Mouse (Mus musculus) embryonic facial prominence, embryonic 14.5 days (tissue): ENCODE results near the gene Ppp1r13b. TPM values are rescaled to one million over a fixed set of nuclear protein-coding genes. Genes with fewer than 3 reads are reported as not detected.
A peak's percentile ranks its signal among the peaks of the same experiment; 100 is the strongest.

ENCODE experiments used
- ATAC-seq: fragments of 200-750 bp; cut with Nextera tagmentation; 2 replicates; pipeline ENCODE4 v1.8.0; 2017; ENCODE audit warnings: low read depth, moderate number of reproducible peaks, moderate TSS enrichment
- DNase-seq: peaks from one replicate; pipeline ENCODE4 v3.0.0-alpha.2; 2015; ENCODE audit warnings: low spot score
- H3K27ac ChIP-seq: fragments of 300-500 bp; sonication (generic); replicated peaks from 2 replicates; pipeline ENCODE4 v1.5.1; 2014; ENCODE audit warnings: low read depth, mild to moderate bottlenecking, low read length, moderate library complexity
- H3K27me3 ChIP-seq: fragments of 300-500 bp; sonication (generic); replicated peaks from 2 replicates; pipeline ENCODE4 v1.6.1; 2014; ENCODE audit warnings: low read length; ENCODE audit not compliant: control insufficient read depth, insufficient read depth
- H3K36me3 ChIP-seq: fragments of 300-500 bp; sonication (generic); 2 replicates; pipeline ENCODE4 v1.6.1; 2014; ENCODE audit warnings: low read length, mixed read lengths; ENCODE audit not compliant: control insufficient read depth, insufficient read depth
- H3K4me1 ChIP-seq: fragments of 300-500 bp; sonication (generic); 2 replicates; pipeline ENCODE4 v1.6.1; 2014; ENCODE audit warnings: antibody characterized with exemption, low read length; ENCODE audit not compliant: control insufficient read depth, insufficient read depth
- H3K4me2 ChIP-seq: fragments of 300-500 bp; sonication (generic); 2 replicates; pipeline ENCODE4 v1.6.1; 2014; ENCODE audit warnings: low read depth, mild to moderate bottlenecking, low read length, moderate library complexity, mixed read lengths
- H3K4me3 ChIP-seq: fragments of 300-500 bp; sonication (generic); 2 replicates; pipeline ENCODE4 v1.5.1; 2014; ENCODE audit warnings: low read depth, mild to moderate bottlenecking, low read length
- H3K9ac ChIP-seq: fragments of 300-500 bp; sonication (generic); 2 replicates; pipeline ENCODE4 v1.6.1; 2014; ENCODE audit warnings: low read depth, mild to moderate bottlenecking, low read length, moderate library complexity, mixed read lengths
- H3K9me3 ChIP-seq: fragments of 300-500 bp; sonication (generic); 2 replicates; pipeline ENCODE4 v1.6.1; 2016; ENCODE audit warnings: low read length; ENCODE audit not compliant: control insufficient read depth
- WGBS: fragments of 180-500 bp; shearing (Covaris S2); extraction: QIAGEN DNeasy Blood & Tissue Kit; methylation state at CpG from one replicate; pipeline ENCODE4 v1.1.7; 2014; 5-methylcytosine and 5-hydroxymethylcytosine counted together
- polyA plus RNA-seq: library from polyadenylated mRNA; unstranded; fragments of >200 nt; fragmentation: Nextera tagmentation; extraction: Ambion mirVana; gene quantifications from 2 replicates; pipeline ENCODE4 v1.2.1, GENCODE M21; 2014

Gene Ppp1r13b
- polyA plus RNA-seq, 1 experiment from 2014 or later = 15.3 TPM

DNA sequence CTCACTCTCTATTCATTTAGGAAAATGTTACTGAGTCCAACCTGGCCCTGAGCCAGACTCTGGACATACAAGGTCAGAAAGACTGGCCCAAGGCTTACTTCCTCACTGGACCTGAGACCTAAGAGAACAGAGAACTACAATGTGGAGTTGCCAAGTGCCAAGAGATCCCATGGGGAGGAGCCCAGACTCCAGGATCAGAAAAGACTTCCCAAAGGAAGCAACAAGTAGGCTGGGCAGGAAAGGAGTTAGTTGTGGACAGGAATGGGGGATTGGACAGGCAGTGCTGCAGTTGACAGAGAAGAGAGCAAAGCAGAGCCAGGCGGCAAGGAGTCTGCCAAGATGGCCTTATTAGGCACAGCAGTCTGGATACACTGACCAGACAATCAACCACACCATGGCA is 13.8 kb downstream of the Ppp1r13b start:
- 36% methylated on average over 1 of the region's 1 CpGs for WGBS
- ATAC-seq (no peak), DNase-seq (peak; percentile 44)
- H3K4me3 ChIP-seq = no peak overlapping the region
- H3K9me3 ChIP-seq = no peaks in the 10 kb centered on the region
- no peak overlapping the region for H3K9ac ChIP-seq
- H3K27me3 ChIP-seq = no peaks in the 10 kb centered on the region
- H3K4me1 ChIP-seq = 0 out of 2 replicates have a peak, but pooled peaks cover 3% of the 10 kb centered on the region
- H3K36me3 ChIP-seq = no peaks in the 10 kb centered on the region
- 0 out of 2 replicates have a peak overlapping the region, but pooled peaks have one; percentile 21 for H3K27ac ChIP-seq
- H3K4me2 ChIP-seq = no peak overlapping the region

DNA sequence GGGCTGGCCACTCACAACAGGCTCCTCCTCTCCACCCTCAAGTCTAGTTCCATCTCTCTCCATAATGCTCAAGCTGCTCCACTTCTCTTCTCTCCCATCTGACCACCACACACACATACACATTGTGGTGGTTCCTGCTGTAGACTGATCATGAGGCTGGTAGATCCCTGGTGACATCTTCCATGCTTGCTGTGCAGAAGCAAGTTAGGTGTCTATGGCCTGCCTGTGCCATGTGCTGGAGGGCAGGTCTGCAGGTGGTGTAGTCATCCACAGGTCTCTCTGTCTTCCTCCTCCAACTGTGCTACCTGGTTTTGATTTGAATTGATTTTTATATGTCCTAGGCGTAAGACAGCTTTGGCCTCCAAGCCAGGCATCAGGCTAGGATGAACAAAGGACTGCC is 14.9 kb downstream of the Ppp1r13b start:
- Histone ChIP-seq H3K4me2 (no peak overlapping the region), H3K27me3 (no peaks in the 10 kb centered on the region), H3K4me3 (no peak overlapping the region), H3K36me3 (no peaks in the 10 kb centered on the region), H3K4me1 (0 out of 2 replicates have a peak, but pooled peaks cover under 1% of the 10 kb centered on the region), H3K9ac (no peak overlapping the region), H3K27ac (no peak overlapping the region), H3K9me3 (no peaks in the 10 kb centered on the region)
- no peak for ATAC-seq
- WGBS = 83% methylated on average over 1 of the region's 1 CpGs
- DNase-seq = no peak

DNA sequence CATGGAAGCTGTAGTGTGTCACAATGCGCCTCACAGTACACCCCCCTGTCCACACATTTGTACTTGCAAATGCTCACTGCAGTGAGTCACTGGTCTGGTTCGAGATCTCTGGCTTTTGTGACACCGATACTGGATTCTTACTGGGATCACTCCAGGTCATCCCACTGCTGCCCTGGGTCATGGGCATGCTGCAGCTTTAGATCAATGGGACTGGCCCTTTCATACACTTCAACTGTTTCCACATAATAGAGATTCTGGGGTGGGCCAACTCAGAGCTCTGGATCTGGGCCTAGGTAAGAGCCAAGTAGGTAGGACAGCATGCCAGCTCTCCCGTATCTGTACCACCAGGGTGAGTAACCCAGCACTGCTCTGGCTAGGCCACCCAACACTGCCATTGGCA is 16.1 kb downstream of the Ppp1r13b start:
- no peak overlapping the region for H3K27ac ChIP-seq
- 90% methylated on average over 4 of the region's 4 CpGs for WGBS
- no peak overlapping the region for H3K4me2 ChIP-seq
- no peaks in the 10 kb centered on the region for H3K9me3 ChIP-seq
- DNase-seq (no peak), ATAC-seq (no peak)
- no peak overlapping the region for H3K4me3 ChIP-seq
- H3K4me1 ChIP-seq = no peaks in the 10 kb centered on the region
- H3K9ac ChIP-seq = no peak overlapping the region
- no peaks in the 10 kb centered on the region for H3K36me3 ChIP-seq
- H3K27me3 ChIP-seq = no peaks in the 10 kb centered on the region

DNA sequence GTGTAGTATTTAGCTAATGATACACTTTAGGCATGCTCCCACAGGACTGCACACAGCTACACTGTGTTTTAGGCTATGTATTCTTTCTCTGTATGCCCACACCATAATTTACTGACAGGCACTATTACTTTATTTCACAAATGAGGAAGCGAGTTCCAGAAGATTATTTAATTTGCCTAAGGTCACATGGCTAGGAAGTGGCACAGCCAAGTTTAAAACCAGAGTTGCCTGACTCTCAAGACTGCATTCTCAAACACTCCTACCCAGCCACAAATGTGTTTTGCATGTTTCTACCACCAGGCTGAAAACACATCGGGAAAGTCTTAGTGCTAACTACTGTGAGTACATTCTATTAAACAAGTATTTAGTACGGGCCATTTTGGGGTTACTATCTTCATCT is 18.7 kb downstream of the Ppp1r13b start:
- ATAC-seq (no peak), DNase-seq (no peak)
- Histone ChIP-seq H3K4me1 (no peaks in the 10 kb centered on the region), H3K36me3 (no peaks in the 10 kb centered on the region), H3K4me2 (no peak overlapping the region), H3K27ac (no peak overlapping the region), H3K9me3 (no peaks in the 10 kb centered on the region), H3K27me3 (no peaks in the 10 kb centered on the region), H3K9ac (no peak overlapping the region), H3K4me3 (no peak overlapping the region)
- 77% methylated on average over 3 of the region's 3 CpGs for WGBS

GRCm38 (mm10) chr12:111888303-111888864 is 19.5 kb downstream of the Ppp1r13b start:
- Histone ChIP-seq H3K36me3 (no peaks in the 10 kb centered on the region), H3K4me3 (no peak overlapping the region), H3K9me3 (no peaks in the 10 kb centered on the region), H3K4me2 (no peak overlapping the region), H3K27me3 (no peaks in the 10 kb centered on the region), H3K27ac (no peak overlapping the region), H3K9ac (no peak overlapping the region), H3K4me1 (no peaks in the 10 kb centered on the region)
- WGBS = 93% methylated on average over 4 of the region's 4 CpGs
- ATAC-seq (no peak), DNase-seq (no peak)

DNA sequence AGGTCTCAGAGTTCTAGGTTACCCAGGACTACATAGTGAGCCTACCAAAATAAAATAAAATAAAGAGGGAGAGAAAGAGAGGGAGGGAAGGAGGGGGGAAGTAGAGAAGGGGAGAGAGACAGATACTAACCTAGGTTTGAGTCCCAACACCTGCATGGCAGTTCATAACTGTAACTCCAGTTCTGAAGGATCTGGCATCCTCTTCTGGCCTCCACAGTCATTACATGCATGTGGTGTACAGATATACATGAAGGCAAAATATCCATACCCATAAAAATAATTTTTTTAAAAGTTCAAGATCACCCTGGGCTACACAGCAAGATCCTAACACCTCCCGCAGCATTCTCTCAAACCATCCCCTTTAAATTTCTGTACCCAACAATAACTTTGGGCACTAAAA is 20.9 kb downstream of the Ppp1r13b start:
- Histone ChIP-seq H3K36me3 (no peaks in the 10 kb centered on the region), H3K4me1 (no peaks in the 10 kb centered on the region), H3K9me3 (no peaks in the 10 kb centered on the region), H3K9ac (no peak overlapping the region), H3K27ac (no peak overlapping the region), H3K27me3 (no peaks in the 10 kb centered on the region), H3K4me2 (no peak overlapping the region), H3K4me3 (no peak overlapping the region)
- 100% methylated on average over 1 of the region's 1 CpGs for WGBS
- no peak for ATAC-seq
- no peak for DNase-seq

- H3K27me3 ChIP-seq = no peaks in the 10 kb centered on the region
- H3K9me3 ChIP-seq = no peaks in the 10 kb centered on the region
- H3K4me2 ChIP-seq = no peak overlapping the region
- H3K4me1 ChIP-seq = no peaks in the 10 kb centered on the region
- WGBS = 62% methylated on average over 4 of the region's 4 CpGs
- H3K27ac ChIP-seq = no peak overlapping the region
- H3K9ac ChIP-seq = no peak overlapping the region
- DNase-seq (no peak), ATAC-seq (no peak)
- no peaks in the 10 kb centered on the region for H3K36me3 ChIP-seq
- H3K4me3 ChIP-seq = no peak overlapping the region
Measured at GRCm38 (mm10) chr12:111882852-111883251, 25.1 kb downstream of the Ppp1r13b start.

DNA sequence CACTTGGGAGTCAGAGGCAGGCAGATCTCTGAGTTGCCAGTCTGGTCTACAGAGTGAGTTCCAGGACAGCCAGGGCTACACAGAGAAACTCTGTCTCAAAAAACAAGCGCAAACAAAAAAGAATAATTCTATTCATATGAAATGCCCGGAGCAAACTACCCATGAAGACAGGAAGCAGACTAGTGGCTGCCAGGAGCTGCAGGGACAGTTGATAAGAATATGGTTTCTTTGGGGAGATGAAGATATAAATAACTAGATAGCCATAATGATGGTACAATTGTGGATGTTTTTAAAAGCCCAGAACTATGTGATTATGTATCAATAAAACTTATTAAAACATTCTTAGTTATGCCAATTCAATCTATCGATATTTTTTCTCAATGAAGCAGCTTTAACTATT is 25.9 kb downstream of the Ppp1r13b start:
- 83% methylated on average over 3 of the region's 3 CpGs for WGBS

DNA sequence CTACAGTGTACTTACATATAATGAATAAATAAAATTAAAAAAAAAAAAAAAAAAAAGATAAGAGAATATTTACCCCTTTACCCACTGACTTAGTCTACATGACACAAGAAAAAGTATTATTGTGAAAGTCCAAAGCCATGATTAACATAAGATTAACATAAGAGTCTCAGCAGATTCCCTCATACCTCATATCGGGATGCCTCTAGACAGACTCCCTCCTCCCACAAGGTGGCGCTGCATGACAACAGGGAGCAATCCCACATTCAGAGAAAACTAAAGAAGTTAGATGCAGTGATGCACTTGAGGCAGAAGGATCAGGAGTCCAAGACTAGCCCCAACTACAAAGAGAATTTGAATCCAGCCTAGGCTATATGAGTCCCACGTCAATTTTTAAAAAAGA is 29.7 kb downstream of the Ppp1r13b start:
- ATAC-seq = 0 out of 2 replicates have a peak, but pooled peaks have one; percentile 68
- H3K4me1 ChIP-seq = no peaks in the 10 kb centered on the region
- peak; percentile 75 for DNase-seq
- 13% methylated on average over 3 of the region's 3 CpGs for WGBS
- no peaks in the 10 kb centered on the region for H3K27me3 ChIP-seq
- no peak overlapping the region for H3K9ac ChIP-seq
- no peak overlapping the region for H3K4me2 ChIP-seq
- H3K36me3 ChIP-seq = no peaks in the 10 kb centered on the region
- no peak overlapping the region for H3K27ac ChIP-seq
- no peak overlapping the region for H3K4me3 ChIP-seq
- no peaks in the 10 kb centered on the region for H3K9me3 ChIP-seq

More for the DNA sequence above, 25.9 kb downstream of the Ppp1r13b start:
- Histone ChIP-seq H3K9ac (no peak overlapping the region), H3K4me1 (no peaks in the 10 kb centered on the region), H3K9me3 (no peaks in the 10 kb centered on the region), H3K27me3 (no peaks in the 10 kb centered on the region), H3K4me3 (no peak overlapping the region), H3K27ac (no peak overlapping the region), H3K4me2 (no peak overlapping the region), H3K36me3 (no peaks in the 10 kb centered on the region)
- ATAC-seq (no peak), DNase-seq (no peak)
